Mouse (Mus musculus) left cerebral cortex, adult 8-10 months (tissue): ENCODE results near the gene Gm5072. TPM values are rescaled to one million over a fixed set of nuclear protein-coding genes. Genes with fewer than 3 reads are reported as not detected.
"Not testable (repeated sequence)": the region's sequence is repeated elsewhere in the genome, so short reads cannot be mapped to it uniquely, and the experiment has no call there.

Experiments
- DNase-seq, 2 experiments: peaks; one replicate each; pipeline ENCODE4 v3.0.0; 2022; ENCODE audit warnings: low spot score in 2 of 2
- total RNA-seq, 4 experiments: library from RNA; stranded (reverse); gene quantifications; 2 replicates each; pipeline ENCODE4 v1.2.4; 2022

Gene Gm5072
- not detected for total RNA-seq

- DNase-seq, result not testable (repeated sequence)
Measured at GRCm38 (mm10) chrX:91392200-91392599, at the start of gene Gm5072. TSS of gene Gm5072 (plus strand) at chrX:91392500.

Other genes with a start within 250 kb of the Gm5072 start
- gene Mageb2, start 60.8 kb upstream of the Gm5072 start, total RNA-seq, result not detected
- gene Gm8914, start 87.6 kb downstream of the Gm5072 start, total RNA-seq, result not detected
- gene 1700084M14Rik, start 183.4 kb downstream of the Gm5072 start, total RNA-seq, result not detected
- not detected for gene Gm14781, start 239.7 kb downstream of the Gm5072 start, total RNA-seq